Mouse (Mus musculus): ENCODE measurements around the gene Col25a1. TPM values are rescaled to one million over a fixed set of nuclear protein-coding genes. Genes with fewer than 3 reads are reported as not detected.

Gene Col25a1
- polyA plus RNA-seq, 1 experiment from 2014 or later = 3.0 TPM

DNA sequence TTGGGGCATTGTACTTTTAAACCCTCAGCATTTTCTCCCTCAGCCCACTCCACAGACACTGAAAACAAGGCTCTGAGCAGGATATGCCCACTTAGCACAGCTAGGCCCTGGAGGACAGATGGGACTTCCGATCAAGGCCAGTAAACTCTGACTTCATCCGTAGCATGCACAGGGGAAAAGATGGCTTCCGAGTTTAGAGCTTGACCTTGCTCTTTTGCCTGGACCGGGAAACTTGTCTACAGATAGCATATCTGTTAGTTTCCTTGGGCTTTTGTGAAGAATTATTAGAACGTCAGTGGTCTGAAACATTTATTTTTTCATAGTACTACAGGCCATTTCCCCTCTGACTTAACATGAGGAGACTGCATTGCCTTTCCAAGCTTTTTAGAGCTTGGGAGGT is 159.4 kb downstream of the Col25a1 start:
- H3K27me3 ChIP-seq (ENCODE audit: control insufficient read depth, insufficient read depth, low read length) = no peaks in the 10 kb centered on the region
- no peaks in the 10 kb centered on the region for H3K36me3 ChIP-seq (ENCODE audit: control insufficient read depth, insufficient read depth, low read length)
- no peak overlapping the region for H3K9ac ChIP-seq (ENCODE audit: low read depth, low read length)
- H3K27ac ChIP-seq (ENCODE audit: low read depth, low read length) = no peak overlapping the region
- H3K9me3 ChIP-seq (replicated peaks; ENCODE audit: control insufficient read depth, low read length) = no peaks in the 10 kb centered on the region
- no peaks in the 10 kb centered on the region for H3K4me1 ChIP-seq (ENCODE audit: control insufficient read depth, insufficient read depth, low read length)
- H3K4me3 ChIP-seq (ENCODE audit: low read depth, low read length) = no peak overlapping the region
- ATAC-seq (replicated peaks; ENCODE audit: insufficient number of reproducible peaks, low FRiP score, low TSS enrichment) = no peak
- H3K4me2 ChIP-seq = no peak overlapping the region
- 81% methylated on average over 5 of the region's 5 CpGs for WGBS (ENCODE audit: insufficient replicate concordance)

DNA sequence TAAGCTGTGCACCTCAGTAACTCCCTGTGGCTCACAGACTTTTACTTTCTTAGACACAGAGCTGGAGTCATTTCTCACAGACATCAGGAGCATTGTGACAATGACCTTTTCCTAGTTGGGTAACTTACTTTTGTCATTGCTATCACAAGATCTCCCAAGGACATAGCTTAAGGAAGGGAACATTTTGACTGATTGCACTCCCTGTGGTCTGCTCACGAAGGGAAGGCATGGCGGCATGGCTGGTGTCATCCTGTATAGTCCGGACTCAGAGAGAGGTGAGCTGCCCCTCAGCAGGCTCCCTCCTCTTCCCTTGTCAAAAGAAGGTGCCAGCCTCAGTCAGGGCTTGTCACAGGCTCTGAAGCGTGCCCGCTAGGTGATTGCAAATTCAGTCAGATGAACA is 160.6 kb downstream of the Col25a1 start:
- Histone ChIP-seq H3K4me1 (ENCODE audit: control insufficient read depth, insufficient read depth, low read length) (no peaks in the 10 kb centered on the region), H3K4me2 (no peak overlapping the region), H3K9me3 (replicated peaks; ENCODE audit: control insufficient read depth, low read length) (no peaks in the 10 kb centered on the region), H3K27ac (ENCODE audit: low read depth, low read length) (no peak overlapping the region), H3K4me3 (ENCODE audit: low read depth, low read length) (no peak overlapping the region), H3K9ac (ENCODE audit: low read depth, low read length) (no peak overlapping the region), H3K27me3 (ENCODE audit: control insufficient read depth, insufficient read depth, low read length) (no peaks in the 10 kb centered on the region), H3K36me3 (ENCODE audit: control insufficient read depth, insufficient read depth, low read length) (no peaks in the 10 kb centered on the region)
- WGBS (ENCODE audit: insufficient replicate concordance) = 80% methylated on average over 5 of the region's 5 CpGs
- ATAC-seq (replicated peaks; ENCODE audit: insufficient number of reproducible peaks, low FRiP score, low TSS enrichment) = no peak

DNA sequence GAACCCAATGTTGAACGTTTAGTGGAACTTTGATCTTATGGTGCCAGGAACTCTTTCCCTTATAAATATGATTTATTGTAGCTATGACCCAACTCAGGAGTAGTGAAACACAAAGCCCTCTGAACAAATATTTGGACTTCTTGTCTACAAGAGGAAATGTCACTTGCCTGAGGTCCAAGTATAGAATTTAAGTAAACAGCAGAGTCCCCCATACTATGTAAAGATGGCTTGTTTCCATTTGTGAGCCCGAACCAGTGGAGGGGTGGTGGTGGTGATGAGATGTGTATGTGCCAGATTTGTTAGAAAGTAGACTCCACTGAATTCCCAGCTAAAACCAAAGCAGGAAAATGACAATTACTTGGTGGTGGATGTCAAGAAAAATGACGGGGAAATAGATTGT is 169.2 kb downstream of the Col25a1 start:
- no peaks in the 10 kb centered on the region for H3K9me3 ChIP-seq (replicated peaks; ENCODE audit: control insufficient read depth, low read length)
- H3K27ac ChIP-seq (ENCODE audit: low read depth, low read length) = no peak overlapping the region
- H3K36me3 ChIP-seq (ENCODE audit: control insufficient read depth, insufficient read depth, low read length) = no peaks in the 10 kb centered on the region
- no peak overlapping the region for H3K9ac ChIP-seq (ENCODE audit: low read depth, low read length)
- H3K4me2 ChIP-seq = no peak overlapping the region
- no peak overlapping the region for H3K4me3 ChIP-seq (ENCODE audit: low read depth, low read length)
- H3K4me1 ChIP-seq (ENCODE audit: control insufficient read depth, insufficient read depth, low read length) = no peaks in the 10 kb centered on the region
- H3K27me3 ChIP-seq (ENCODE audit: control insufficient read depth, insufficient read depth, low read length) = no peaks in the 10 kb centered on the region
- ATAC-seq (replicated peaks; ENCODE audit: insufficient number of reproducible peaks, low FRiP score, low TSS enrichment) = no peak
- 73% methylated on average over 3 of the region's 3 CpGs for WGBS (ENCODE audit: insufficient replicate concordance)

DNA sequence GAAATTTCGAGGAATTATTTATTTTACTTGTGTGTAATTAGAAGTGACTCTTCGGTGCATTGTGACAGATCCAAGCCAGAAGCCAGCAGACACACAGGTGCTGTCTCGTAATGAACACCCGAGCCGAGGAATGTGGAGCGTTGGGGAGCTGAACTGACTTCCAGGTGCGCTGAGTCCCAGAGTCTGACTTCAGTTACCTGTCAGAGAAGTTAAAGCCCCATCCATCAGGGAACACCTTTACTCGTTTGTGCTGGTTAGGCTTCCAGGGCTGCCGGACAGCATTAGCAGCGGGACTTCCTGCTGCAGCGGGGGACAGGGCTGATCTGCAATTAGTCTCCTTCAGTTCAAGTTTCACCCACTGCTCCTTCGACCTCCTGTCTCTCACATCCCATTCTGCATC is 172.3 kb downstream of the Col25a1 start:
- no peak for ATAC-seq (replicated peaks; ENCODE audit: insufficient number of reproducible peaks, low FRiP score, low TSS enrichment)
- H3K4me1 ChIP-seq (ENCODE audit: control insufficient read depth, insufficient read depth, low read length) = no peaks in the 10 kb centered on the region
- no peak overlapping the region for H3K4me3 ChIP-seq (ENCODE audit: low read depth, low read length)
- H3K36me3 ChIP-seq (ENCODE audit: control insufficient read depth, insufficient read depth, low read length) = no peaks in the 10 kb centered on the region
- no peak overlapping the region for H3K27ac ChIP-seq (ENCODE audit: low read depth, low read length)
- H3K4me2 ChIP-seq = no peak overlapping the region
- H3K9ac ChIP-seq (ENCODE audit: low read depth, low read length) = no peak overlapping the region
- no peaks in the 10 kb centered on the region for H3K9me3 ChIP-seq (replicated peaks; ENCODE audit: control insufficient read depth, low read length)
- 59% methylated on average over 12 of the region's 12 CpGs for WGBS (ENCODE audit: insufficient replicate concordance)
- no peaks in the 10 kb centered on the region for H3K27me3 ChIP-seq (ENCODE audit: control insufficient read depth, insufficient read depth, low read length)

GRCm38 (mm10) chr3:130304827-130305226 is 173.5 kb downstream of the Col25a1 start:
- Histone ChIP-seq H3K4me1 (ENCODE audit: control insufficient read depth, insufficient read depth, low read length) (no peaks in the 10 kb centered on the region), H3K4me3 (ENCODE audit: low read depth, low read length) (no peak overlapping the region), H3K36me3 (ENCODE audit: control insufficient read depth, insufficient read depth, low read length) (no peaks in the 10 kb centered on the region), H3K27me3 (ENCODE audit: control insufficient read depth, insufficient read depth, low read length) (no peaks in the 10 kb centered on the region), H3K9ac (ENCODE audit: low read depth, low read length) (no peak overlapping the region), H3K9me3 (replicated peaks; ENCODE audit: control insufficient read depth, low read length) (no peaks in the 10 kb centered on the region), H3K27ac (ENCODE audit: low read depth, low read length) (no peak overlapping the region), H3K4me2 (no peak overlapping the region)
- WGBS (ENCODE audit: insufficient replicate concordance) = 65% methylated on average over 9 of the region's 9 CpGs
- ATAC-seq (replicated peaks; ENCODE audit: insufficient number of reproducible peaks, low FRiP score, low TSS enrichment) = no peak

- 57% methylated on average over 9 of the region's 9 CpGs for WGBS (ENCODE audit: insufficient replicate concordance)
- no peak overlapping the region for H3K4me2 ChIP-seq
- H3K4me1 ChIP-seq (ENCODE audit: control insufficient read depth, insufficient read depth, low read length) = no peaks in the 10 kb centered on the region
- H3K9me3 ChIP-seq (replicated peaks; ENCODE audit: control insufficient read depth, low read length) = no peaks in the 10 kb centered on the region
- H3K4me3 ChIP-seq (ENCODE audit: low read depth, low read length) = no peak overlapping the region
- H3K27me3 ChIP-seq (ENCODE audit: control insufficient read depth, insufficient read depth, low read length) = no peaks in the 10 kb centered on the region
- no peaks in the 10 kb centered on the region for H3K36me3 ChIP-seq (ENCODE audit: control insufficient read depth, insufficient read depth, low read length)
- H3K9ac ChIP-seq (ENCODE audit: low read depth, low read length) = no peak overlapping the region
- ATAC-seq (replicated peaks; ENCODE audit: insufficient number of reproducible peaks, low FRiP score, low TSS enrichment) = 0 out of 2 replicates have a peak, but pooled peaks have one; percentile 18
- H3K27ac ChIP-seq (ENCODE audit: low read depth, low read length) = no peak overlapping the region
Observed at GRCm38 (mm10) chr3:130305686-130306085, 174.4 kb downstream of the Col25a1 start.

DNA sequence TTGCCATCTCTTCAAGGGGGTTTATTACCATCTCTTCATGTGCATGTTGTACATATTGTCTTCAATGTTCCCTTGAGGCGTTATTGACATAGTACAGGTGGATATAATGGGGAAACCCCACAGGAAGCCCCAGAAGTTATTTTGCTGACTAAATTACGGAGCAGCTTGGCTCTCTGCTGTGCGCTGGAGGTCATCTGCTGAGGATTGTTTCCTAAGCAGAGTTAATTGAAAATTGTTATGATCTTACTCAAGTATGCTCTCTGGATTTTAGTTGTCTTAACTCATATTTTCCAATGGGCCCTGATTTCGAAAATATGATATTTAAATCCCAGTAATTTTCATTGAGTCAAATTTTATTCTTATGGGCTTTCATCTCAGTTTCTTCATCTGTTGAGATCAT is 178.0 kb downstream of the Col25a1 start:
- Histone ChIP-seq H3K4me3 (ENCODE audit: low read depth, low read length) (no peak overlapping the region), H3K9me3 (replicated peaks; ENCODE audit: control insufficient read depth, low read length) (no peaks in the 10 kb centered on the region), H3K27ac (ENCODE audit: low read depth, low read length) (no peak overlapping the region), H3K4me1 (ENCODE audit: control insufficient read depth, insufficient read depth, low read length) (no peaks in the 10 kb centered on the region), H3K27me3 (ENCODE audit: control insufficient read depth, insufficient read depth, low read length) (no peaks in the 10 kb centered on the region), H3K9ac (ENCODE audit: low read depth, low read length) (no peak overlapping the region), H3K36me3 (ENCODE audit: control insufficient read depth, insufficient read depth, low read length) (no peaks in the 10 kb centered on the region), H3K4me2 (no peak overlapping the region)
- 85% methylated on average over 4 of the region's 4 CpGs for WGBS (ENCODE audit: insufficient replicate concordance)
- ATAC-seq (replicated peaks; ENCODE audit: insufficient number of reproducible peaks, low FRiP score, low TSS enrichment) = no peak

- Histone ChIP-seq H3K9ac (ENCODE audit: low read depth, low read length) (no peak overlapping the region), H3K4me3 (ENCODE audit: low read depth, low read length) (no peak overlapping the region), H3K36me3 (ENCODE audit: control insufficient read depth, insufficient read depth, low read length) (no peaks in the 10 kb centered on the region), H3K9me3 (replicated peaks; ENCODE audit: control insufficient read depth, low read length) (no peaks in the 10 kb centered on the region), H3K4me1 (ENCODE audit: control insufficient read depth, insufficient read depth, low read length) (no peaks in the 10 kb centered on the region), H3K27me3 (ENCODE audit: control insufficient read depth, insufficient read depth, low read length) (no peaks in the 10 kb centered on the region), H3K4me2 (no peak overlapping the region), H3K27ac (ENCODE audit: low read depth, low read length) (no peak overlapping the region)
- 62% methylated on average over 14 of the region's 14 CpGs for WGBS (ENCODE audit: insufficient replicate concordance)
- ATAC-seq (replicated peaks; ENCODE audit: insufficient number of reproducible peaks, low FRiP score, low TSS enrichment) = no peak
Observed at GRCm38 (mm10) chr3:130310694-130311305, 179.5 kb downstream of the Col25a1 start.

DNA sequence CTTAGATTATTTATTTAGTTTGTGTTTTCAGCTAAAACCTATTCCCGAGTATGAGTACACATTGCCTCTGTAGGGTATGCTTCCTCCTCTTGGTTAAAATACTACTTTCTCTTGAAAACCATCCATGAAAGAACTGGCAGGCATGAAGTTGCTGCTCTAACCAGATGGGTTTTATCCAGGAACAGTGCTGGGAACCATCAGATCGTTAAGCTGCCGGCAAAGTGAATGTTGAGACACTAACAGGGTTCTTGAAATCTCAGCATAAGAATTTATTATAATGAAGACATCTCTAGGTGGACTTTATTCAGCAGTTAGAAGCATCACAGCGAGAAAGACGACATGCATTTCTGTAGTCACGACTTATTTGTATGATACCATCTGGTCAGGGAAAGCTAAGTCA is 181.9 kb downstream of the Col25a1 start:
- 77% methylated on average over 6 of the region's 6 CpGs for WGBS (ENCODE audit: insufficient replicate concordance)
- ATAC-seq (replicated peaks; ENCODE audit: insufficient number of reproducible peaks, low FRiP score, low TSS enrichment) = no peak
- Histone ChIP-seq H3K27ac (ENCODE audit: low read depth, low read length) (no peak overlapping the region), H3K4me1 (ENCODE audit: control insufficient read depth, insufficient read depth, low read length) (no peaks in the 10 kb centered on the region), H3K27me3 (ENCODE audit: control insufficient read depth, insufficient read depth, low read length) (no peaks in the 10 kb centered on the region), H3K36me3 (ENCODE audit: control insufficient read depth, insufficient read depth, low read length) (no peaks in the 10 kb centered on the region), H3K4me3 (ENCODE audit: low read depth, low read length) (no peak overlapping the region), H3K4me2 (no peak overlapping the region), H3K9ac (ENCODE audit: low read depth, low read length) (no peak overlapping the region), H3K9me3 (replicated peaks; ENCODE audit: control insufficient read depth, low read length) (no peaks in the 10 kb centered on the region)
